Mouse (Mus musculus): ENCODE measurements at regions not wholly inside any gene's neighbourhood (a gene's known extent, or its start where the extent isn't known, plus 50 kb on each side); places are given as distances from the start of the nearest gene placed in this dataset.

DNA sequence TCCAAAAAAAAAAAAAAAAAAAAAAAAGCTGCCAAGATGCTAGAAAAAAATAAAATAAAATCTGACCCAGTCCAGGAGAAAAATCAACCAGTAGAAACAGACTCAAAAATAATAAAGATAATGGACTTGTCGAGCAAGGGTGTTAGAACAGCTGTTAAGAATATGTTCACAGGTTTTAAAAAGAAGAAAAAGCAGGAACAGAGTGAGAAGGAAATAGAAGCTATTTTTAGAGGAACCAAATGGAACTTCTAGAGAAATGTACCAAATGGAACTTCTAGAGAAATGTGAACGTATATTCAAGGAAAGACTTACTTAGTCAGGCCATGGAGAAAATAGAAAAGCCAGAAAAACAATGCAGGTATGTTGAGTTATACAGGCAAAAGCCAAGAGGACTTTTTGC, 662.4 kb upstream of the Jmjd1c start:
- in situ Hi-C loops (cut with MboI; ENCODE audit: low sequenced_read_pairs): no loop called here

DNA sequence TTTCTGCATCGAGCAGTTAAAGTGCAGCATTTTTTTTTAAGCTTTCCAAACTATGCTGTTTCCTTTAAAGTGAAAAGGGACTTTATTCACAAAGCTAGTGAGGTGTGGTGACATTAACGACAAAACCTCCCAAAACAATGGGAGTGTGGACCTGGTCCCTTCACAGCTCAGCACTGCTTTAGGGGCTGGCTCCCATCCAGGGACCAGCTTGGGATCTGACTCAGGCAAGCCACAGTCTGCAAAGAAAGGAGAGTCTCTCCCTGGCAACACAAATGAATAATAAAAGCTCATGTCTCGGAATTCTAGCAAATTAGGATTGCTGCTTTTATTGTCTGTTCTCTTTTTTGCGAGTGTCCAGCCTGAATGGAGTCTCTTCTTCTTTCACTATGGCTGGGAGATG, 625.2 kb upstream of the Jmjd1c start:
- in situ Hi-C loops (cut with MboI; ENCODE audit: low sequenced_read_pairs): no loop called here

- in situ Hi-C loops (cut with MboI; ENCODE audit: low sequenced_read_pairs): no loop called here
These were observed 623.9 kb upstream of the Jmjd1c start for GRCm38 (mm10) chr10:66472038-66472437.

DNA sequence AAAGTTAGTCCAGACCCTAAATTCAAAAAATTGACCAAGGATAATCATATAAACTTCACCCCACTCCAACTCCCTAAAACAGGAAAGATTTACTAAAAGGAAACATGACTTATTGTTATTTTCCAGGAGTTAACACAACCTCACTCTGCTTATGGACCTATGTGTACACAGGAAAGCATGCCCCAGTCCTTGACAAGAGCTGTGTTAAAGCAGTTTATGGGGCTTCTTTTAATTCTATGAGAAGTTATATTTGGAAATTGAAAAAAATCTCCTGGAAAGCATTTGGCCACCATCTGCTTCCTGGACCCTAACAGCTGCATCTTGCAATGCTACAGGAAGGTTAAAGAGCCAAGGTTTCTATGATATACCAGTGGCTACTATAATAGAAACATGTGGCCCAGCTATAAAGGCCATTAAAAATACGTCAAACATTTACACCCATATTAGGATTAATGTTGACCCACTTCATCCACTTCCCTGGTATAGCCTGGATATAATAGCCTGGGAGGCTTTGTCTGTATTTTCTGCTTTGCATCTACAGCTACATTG, 620.7 kb upstream of the Jmjd1c start:
- in situ Hi-C loops (cut with MboI; ENCODE audit: low sequenced_read_pairs): no loop called here

DNA sequence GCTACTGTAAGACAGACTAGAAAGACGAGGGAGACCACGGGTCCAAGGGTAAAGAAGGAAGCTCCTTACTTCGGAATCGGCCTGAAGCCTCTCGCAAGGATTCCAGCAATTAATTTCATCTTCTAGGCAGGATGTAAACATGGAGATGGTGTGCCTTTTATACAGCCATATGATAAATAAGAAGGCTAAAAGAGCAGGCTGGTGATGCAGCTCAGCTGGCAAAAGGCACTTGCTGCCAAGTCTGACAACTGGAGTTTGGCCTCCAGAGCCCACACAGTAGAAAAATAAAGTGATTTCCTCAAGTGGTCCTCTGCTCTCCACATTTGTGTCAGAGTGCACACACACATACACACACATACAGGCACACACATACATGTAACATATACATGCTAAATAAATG, 605.1 kb upstream of the Jmjd1c start:
- in situ Hi-C loops (cut with MboI; ENCODE audit: low sequenced_read_pairs): no loop called here

GRCm38 (mm10) chr10:66491850-66492249, 604.1 kb upstream of the Jmjd1c start:
- in situ Hi-C loops (cut with MboI; ENCODE audit: low sequenced_read_pairs): no loop called here

GRCm38 (mm10) chr10:66539846-66540245, 556.1 kb upstream of the Jmjd1c start:
- in situ Hi-C loops (cut with MboI; ENCODE audit: low sequenced_read_pairs): no loop called here

GRCm38 (mm10) chr10:66546656-66547055, 549.3 kb upstream of the Jmjd1c start:
- in situ Hi-C loops (cut with MboI; ENCODE audit: low sequenced_read_pairs): no loop called here

GRCm38 (mm10) chr10:66547660-66548059, 548.3 kb upstream of the Jmjd1c start:
- in situ Hi-C loops (cut with MboI; ENCODE audit: low sequenced_read_pairs): no loop called here

- in situ Hi-C loops (cut with MboI; ENCODE audit: low sequenced_read_pairs): no loop called here
These were observed 547.9 kb upstream of the Jmjd1c start for GRCm38 (mm10) chr10:66548073-66548472.

DNA sequence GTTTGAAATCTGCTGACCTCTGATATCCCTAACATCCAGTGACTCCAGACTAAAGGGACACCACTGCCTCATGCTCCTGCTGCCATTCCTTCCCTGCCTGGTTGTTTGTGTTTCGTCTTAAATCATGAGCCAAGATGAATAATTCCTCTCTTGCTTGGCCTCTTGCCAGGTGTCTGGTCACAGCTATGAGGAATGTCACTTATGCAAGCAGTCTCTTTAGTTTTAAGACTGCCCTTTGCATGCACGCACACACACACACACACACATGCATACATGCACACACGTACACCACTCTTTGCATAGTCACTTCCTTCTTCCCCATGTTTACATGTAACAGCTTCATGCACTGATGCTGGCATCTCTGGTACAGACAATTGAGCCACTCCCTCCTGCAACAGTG, 543.0 kb upstream of the Jmjd1c start:
- in situ Hi-C loops (cut with MboI; ENCODE audit: low sequenced_read_pairs): no loop called here

DNA sequence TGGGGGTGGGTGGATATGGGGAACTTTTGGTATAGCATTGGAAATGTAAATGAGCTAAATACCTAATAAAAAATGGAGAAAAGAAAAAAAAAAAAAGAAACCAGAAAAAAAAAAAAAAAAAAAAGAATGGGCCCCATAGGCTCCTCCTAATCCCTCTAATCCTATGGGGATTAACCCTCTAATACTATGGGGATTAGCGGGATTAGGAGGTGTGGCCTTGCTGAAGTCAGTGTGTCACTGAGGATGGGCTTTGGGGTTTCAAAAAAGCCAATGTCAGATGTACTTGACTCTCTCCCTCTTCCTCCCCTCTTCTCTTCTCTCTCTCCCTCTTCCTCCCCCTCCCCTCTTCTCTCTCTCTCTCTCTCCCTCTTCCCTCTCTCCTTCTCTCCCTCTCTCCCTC, 541.7 kb upstream of the Jmjd1c start:
- in situ Hi-C loops (cut with MboI; ENCODE audit: low sequenced_read_pairs): no loop called here

GRCm38 (mm10) chr10:66558097-66558840, 537.7 kb upstream of the Jmjd1c start:
- in situ Hi-C loops (cut with MboI; ENCODE audit: low sequenced_read_pairs): no loop called here

DNA sequence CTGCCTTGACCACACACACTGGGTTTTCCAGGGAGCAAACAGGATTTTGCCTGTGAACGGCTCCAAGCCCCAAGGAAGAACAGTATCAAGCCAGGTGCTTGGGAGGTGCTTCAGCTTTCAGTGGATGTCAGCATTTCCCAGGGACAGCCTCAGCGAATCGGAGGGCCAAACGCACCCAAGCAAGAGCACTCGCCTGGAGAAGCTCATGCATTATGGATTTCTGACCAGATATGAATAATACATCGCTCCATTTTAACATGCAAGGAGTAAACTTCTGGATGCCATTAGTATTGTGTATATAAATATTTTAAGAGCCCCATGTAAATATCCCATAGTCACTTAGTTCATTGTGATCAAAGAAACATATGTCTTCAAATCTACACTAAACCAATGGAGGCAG, 530.6 kb upstream of the Jmjd1c start:
- in situ Hi-C loops (cut with MboI; ENCODE audit: low sequenced_read_pairs): no loop called here

DNA sequence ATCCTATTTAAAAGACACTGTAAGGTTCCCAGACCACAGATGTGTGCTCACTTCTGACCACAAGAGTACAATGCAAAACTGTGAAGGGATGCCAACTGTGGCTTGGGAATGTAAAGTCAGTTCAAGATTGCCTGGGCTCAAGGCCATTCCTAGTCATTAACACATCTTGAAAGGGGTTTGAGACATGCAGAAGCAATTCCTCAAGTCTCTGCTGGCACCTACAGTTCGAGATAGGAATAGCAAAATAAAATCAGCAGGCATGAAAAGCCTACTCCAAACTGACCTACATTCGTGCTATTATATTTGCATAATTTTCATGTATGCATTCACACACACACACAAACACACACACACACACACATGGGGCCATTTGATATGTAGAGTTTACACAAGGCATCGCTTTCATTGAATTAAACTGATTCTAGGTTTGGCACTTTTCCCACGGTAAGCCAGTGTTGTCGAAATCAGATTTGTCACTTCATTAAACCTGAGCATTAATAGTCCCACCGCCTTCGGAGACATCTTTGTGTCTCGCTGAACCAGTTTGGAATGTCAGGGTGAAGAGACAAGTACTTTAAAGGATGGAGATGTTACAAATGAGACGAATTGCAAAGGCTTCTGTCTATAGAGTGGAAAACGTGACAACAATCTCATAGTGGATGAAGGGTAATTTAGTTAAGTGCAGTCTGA, 520.9 kb upstream of the Jmjd1c start:
- in situ Hi-C loops (cut with MboI; ENCODE audit: low sequenced_read_pairs): no loop called here

- in situ Hi-C loops (cut with MboI; ENCODE audit: low sequenced_read_pairs): no loop called here
These were observed 502.9 kb upstream of the Jmjd1c start for GRCm38 (mm10) chr10:66593001-66593400.

DNA sequence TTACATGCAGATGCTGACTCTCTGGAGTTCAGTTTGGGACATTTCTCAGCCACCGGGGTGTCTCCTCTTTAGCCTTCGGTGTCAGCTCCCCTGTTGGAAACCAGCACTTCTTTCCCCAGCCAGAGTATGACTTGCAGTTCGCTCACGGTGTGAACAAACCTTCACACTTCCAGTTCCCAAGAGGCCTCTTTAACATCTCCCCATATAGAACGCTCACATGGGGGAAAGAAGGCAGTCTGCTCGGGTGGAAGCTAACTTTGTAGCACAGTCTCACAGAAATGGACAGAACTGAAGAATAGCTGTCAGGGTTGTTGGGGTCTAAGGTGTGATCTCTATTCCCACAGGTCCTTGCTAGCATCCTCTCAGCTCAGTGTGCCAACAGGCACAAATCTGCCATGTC, 502.4 kb upstream of the Jmjd1c start:
- in situ Hi-C loops (cut with MboI; ENCODE audit: low sequenced_read_pairs): no loop called here

- in situ Hi-C loops (cut with MboI; ENCODE audit: low sequenced_read_pairs): no loop called here
These were observed 498.0 kb upstream of the Jmjd1c start for GRCm38 (mm10) chr10:66597952-66598351.

DNA sequence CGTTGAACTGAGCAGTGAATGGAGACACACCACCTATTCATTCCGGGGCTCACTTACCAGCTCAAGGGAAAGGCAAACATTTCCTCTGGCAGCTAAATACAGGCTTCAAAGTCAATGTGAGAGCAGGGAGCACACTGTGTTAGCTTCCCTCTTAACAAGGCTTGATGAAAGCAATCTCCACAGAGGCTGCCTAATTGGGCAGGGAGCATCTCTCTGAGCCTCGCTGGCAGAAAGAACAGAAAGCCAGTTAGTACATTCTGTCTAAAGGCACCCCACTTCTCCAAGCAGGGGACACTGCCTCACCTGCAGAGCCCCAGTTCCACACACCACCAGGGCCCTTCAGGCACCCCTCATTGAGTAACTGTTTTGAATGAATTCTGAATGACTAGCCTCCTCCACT, 488.8 kb upstream of the Jmjd1c start:
- in situ Hi-C loops (cut with MboI; ENCODE audit: low sequenced_read_pairs): no loop called here

DNA sequence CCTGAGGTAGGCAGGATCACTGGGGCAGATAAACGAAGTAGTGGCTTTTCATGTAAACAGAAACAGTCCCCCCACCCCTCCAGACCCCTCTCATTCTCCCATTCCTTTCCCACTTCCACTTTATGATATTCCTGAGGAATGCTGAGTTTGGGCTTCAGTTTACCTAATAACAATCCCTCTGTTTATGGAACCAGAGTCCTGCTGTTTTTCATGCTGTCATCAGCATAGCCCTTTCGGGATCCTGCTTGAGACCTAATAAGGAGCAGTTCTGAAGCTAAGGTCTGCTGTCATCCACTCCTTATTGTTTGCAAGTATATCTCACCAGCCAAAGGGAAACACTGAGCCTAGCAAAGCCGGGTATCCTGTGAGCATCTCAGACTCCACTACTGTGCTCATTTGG, 479.6 kb upstream of the Jmjd1c start:
- in situ Hi-C loops (cut with MboI; ENCODE audit: low sequenced_read_pairs): no loop called here

- in situ Hi-C loops (cut with MboI; ENCODE audit: low sequenced_read_pairs): no loop called here
These were observed 464.9 kb upstream of the Jmjd1c start for GRCm38 (mm10) chr10:66630996-66631395.

Data from CH12F3 (cell line).